Mouse (Mus musculus) G1E (cell line): ENCODE data around the gene Sun1. TPM values are rescaled to one million over a fixed set of nuclear protein-coding genes. Genes with fewer than 3 reads are reported as not detected.

Experiments used
- ATAC-seq: 2 replicates; pipeline ENCODE4 v1.8.0; 2016; ENCODE audit warnings: mild to moderate bottlenecking; ENCODE audit not compliant: insufficient number of reproducible peaks, poor library complexity, low FRiP score, severe bottlenecking; ENCODE audit errors: extremely low read depth
- DNase-seq: peaks from one replicate; pipeline ENCODE4 v3.0.0; 2012; ENCODE audit warnings: low spot score
- H3K27me3 ChIP-seq: 2 replicates; pipeline ENCODE4 v1.6.1; 2012; ENCODE audit warnings: mild to moderate bottlenecking, low read length, inconsistent platforms; ENCODE audit not compliant: insufficient read depth
- H3K36me3 ChIP-seq: replicated peaks from 2 replicates; pipeline ENCODE3; 2012; ENCODE audit warnings: mild to moderate bottlenecking, inconsistent platforms
- H3K4me1 ChIP-seq: 2 replicates; pipeline ENCODE4 v1.6.1; 2012; ENCODE audit warnings: low read depth, low read length, inconsistent platforms, mixed read lengths; ENCODE audit not compliant: insufficient read depth
- H3K4me3 ChIP-seq: 2 replicates; pipeline ENCODE4 v1.5.1; 2012; ENCODE audit warnings: low read depth, mild to moderate bottlenecking, inconsistent platforms, low read length, moderate library complexity, mixed read lengths
- H3K9me3 ChIP-seq: replicated peaks from 2 replicates; pipeline ENCODE4 v1.6.1; 2012; ENCODE audit warnings: inconsistent platforms
- CTCF ChIP-seq: IDR thresholded peaks from 2 replicates; pipeline ENCODE4 v1.5.1; 2012; ENCODE audit warnings: low read depth, low read length, inconsistent platforms, mixed read lengths
- GATA1 ChIP-seq: IDR thresholded peaks from 2 replicates; pipeline ENCODE4 v1.6.1; 2012; ENCODE audit warnings: borderline replicate concordance, low read length, inconsistent platforms, mixed read lengths
- GATA2 ChIP-seq: IDR thresholded peaks from 2 replicates; pipeline ENCODE4 v1.6.1; 2012; ENCODE audit warnings: low read depth, low read length, inconsistent platforms, borderline replicate concordance
- POLR2AphosphoS5 ChIP-seq: IDR thresholded peaks from 2 replicates; pipeline ENCODE4 v1.6.1; 2012; ENCODE audit warnings: low read depth, low read length, inconsistent platforms; ENCODE audit not compliant: insufficient replicate concordance
- TAL1 ChIP-seq: conservative IDR thresholded peaks from 2 replicates; pipeline ENCODE4 v1.6.1; 2012; ENCODE audit warnings: low read depth, low read length, inconsistent platforms, mixed read lengths
- polyA plus RNA-seq: library from polyadenylated mRNA; stranded (reverse); fragments of >175 nt; gene quantifications from 2 replicates; pipeline ENCODE4 v1.2.3, GENCODE M21; 2012
- total RNA-seq, 2 experiments: library from RNA; stranded (forward) in 1 of 2; stranded (reverse) in 1 of 2; fragments of 200-1000 nt in 1 of 2; fragments of >200 nt in 1 of 2; fragmentation: Nextera tagmentation in 1 of 2; gene quantifications; 2 replicates each; pipeline ENCODE4 v1.2.3; 2014 to 2017

Sun1 gene
- total and polyA plus RNA-seq, 3 experiments: 11.8 to 61.2 (median 45.7) TPM

- no peaks in the 10 kb centered on the region for H3K9me3 ChIP-seq
- H3K4me1 ChIP-seq: peaks cover 68% of the 10 kb centered on the region
- DNase-seq (no peak), ATAC-seq (no peak)
- H3K27me3 ChIP-seq: no peaks in the 10 kb centered on the region
- TF ChIP-seq TAL1 (no peak), GATA1 (no peak), POLR2AphosphoS5 (no peak), CTCF (no peak), GATA2 (no peak)
- H3K4me3 ChIP-seq: peak overlapping the region; percentile 86; the same call in 1 of the 2 replicates
- H3K36me3 ChIP-seq: peaks cover 79% of the 10 kb centered on the region
Observed at GRCm38 (mm10) chr5:139251279-139251678, 50.8 kb downstream of the Sun1 start.

DNA sequence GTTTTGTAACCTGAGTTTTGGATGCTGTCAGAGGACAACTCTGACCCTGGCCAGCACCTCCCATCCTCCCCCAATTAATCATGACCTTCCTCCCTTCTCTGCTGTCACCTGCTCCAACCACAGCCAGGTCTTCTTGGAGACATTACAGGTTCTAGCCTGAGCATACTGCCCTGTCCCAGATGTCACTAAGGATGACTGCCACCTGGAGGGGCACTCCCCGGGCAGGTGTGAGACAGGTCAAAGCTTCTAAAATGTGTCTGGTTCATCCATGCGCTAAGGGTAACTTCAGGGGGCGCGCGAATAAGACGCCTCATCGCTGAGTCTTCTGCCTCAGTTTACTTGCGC lies 51.3 kb downstream of the Sun1 start:
- no peak for ATAC-seq
- peaks cover 67% of the 10 kb centered on the region for H3K4me1 ChIP-seq
- peaks cover 79% of the 10 kb centered on the region for H3K36me3 ChIP-seq

GRCm38 (mm10) chr5:139252081-139252909 lies 51.9 kb downstream of the Sun1 start, which contains the start of gene Get4:
TSS of gene Get4 (plus strand) at chr5:139252324.
- Histone ChIP-seq H3K27me3 (no peaks in the 10 kb centered on the region), H3K9me3 (no peaks in the 10 kb centered on the region), H3K4me3 (peak within 1 kb of the TSS; percentile 86), H3K4me1 (peaks cover 68% of the 10 kb centered on the region), H3K36me3 (peaks cover 79% of the 10 kb centered on the region)
- ATAC-seq (peak; percentile 77), DNase-seq (peak; percentile 97)
- TF ChIP-seq TAL1: no peak
- no peak for TF ChIP-seq POLR2AphosphoS5
- no peak for TF ChIP-seq CTCF
- no peak for TF ChIP-seq GATA1

More for the DNA sequence above, 51.3 kb downstream of the Sun1 start:
- TF ChIP-seq TAL1 (no peak), POLR2AphosphoS5 (0 out of 2 replicates have a peak, but pooled peaks have one; percentile 47)
- Histone ChIP-seq H3K9me3 (no peaks in the 10 kb centered on the region), H3K27me3 (no peaks in the 10 kb centered on the region), H3K4me3 (peak overlapping the region; percentile 86)
- no peak for DNase-seq

DNA sequence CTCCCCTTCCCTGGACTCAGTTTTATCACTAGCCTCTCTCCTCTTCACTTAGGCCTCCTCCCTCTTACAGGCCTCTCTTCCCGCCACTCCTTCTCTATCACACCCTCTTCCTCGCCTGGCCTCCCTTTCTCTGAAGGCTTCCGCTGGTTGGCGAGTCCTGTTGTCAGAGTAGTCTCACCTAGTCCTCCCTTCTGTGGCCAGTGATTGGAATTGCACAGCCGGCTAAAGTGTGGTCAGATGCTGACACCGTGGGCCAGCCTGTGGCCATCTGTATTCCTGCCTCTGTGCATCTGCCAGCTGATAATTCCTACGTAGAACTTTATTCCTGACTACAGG lies 52.4 kb downstream of the Sun1 start:
- peaks cover 77% of the 10 kb centered on the region for H3K36me3 ChIP-seq
- peak; percentile 1; the same call in 1 of the 2 replicates for ATAC-seq

DNA sequence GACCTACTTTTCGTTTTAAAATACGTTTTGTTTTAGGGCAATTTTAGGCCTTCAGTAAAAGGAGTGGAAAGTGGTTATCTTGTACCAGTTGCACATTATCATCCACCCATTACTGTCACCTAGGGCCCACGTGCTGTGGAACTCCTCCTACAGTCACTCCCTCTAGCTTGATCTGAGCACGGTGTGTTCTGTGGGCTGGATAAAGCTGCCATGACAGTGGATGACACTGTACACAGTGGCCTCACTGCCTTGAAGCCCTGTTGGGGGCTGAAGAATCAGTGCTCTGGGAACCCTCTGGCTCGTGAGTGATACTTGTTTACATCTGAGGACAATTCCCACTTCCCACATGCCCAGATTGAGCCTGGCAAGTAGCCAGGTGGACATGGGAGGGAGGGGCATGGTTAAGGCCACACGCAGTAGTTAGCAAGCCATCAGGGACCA lies 52.9 kb downstream of the Sun1 start:
- H3K27me3 ChIP-seq: no peaks in the 10 kb centered on the region
- H3K36me3 ChIP-seq: peaks cover 77% of the 10 kb centered on the region
- no peaks in the 10 kb centered on the region for H3K9me3 ChIP-seq
- peaks cover 65% of the 10 kb centered on the region for H3K4me1 ChIP-seq
- DNase-seq: peak; percentile 52
- TF ChIP-seq TAL1 (no peak), CTCF (no peak), POLR2AphosphoS5 (no peak), GATA2 (no peak)
- peak overlapping the region; percentile 86 for H3K4me3 ChIP-seq
- 0 out of 2 replicates have a peak, but pooled peaks have one; percentile 36 for ATAC-seq

More for the DNA sequence above, 52.4 kb downstream of the Sun1 start:
- H3K9me3 ChIP-seq: no peaks in the 10 kb centered on the region
- H3K4me3 ChIP-seq: peak overlapping the region; percentile 86
- H3K4me1 ChIP-seq: peaks cover 64% of the 10 kb centered on the region
- no peak for TF ChIP-seq CTCF
- no peak for TF ChIP-seq TAL1
- TF ChIP-seq GATA1: no peak
- TF ChIP-seq POLR2AphosphoS5: no peak
- no peak for TF ChIP-seq GATA2
- no peaks in the 10 kb centered on the region for H3K27me3 ChIP-seq
- DNase-seq: no peak

DNA sequence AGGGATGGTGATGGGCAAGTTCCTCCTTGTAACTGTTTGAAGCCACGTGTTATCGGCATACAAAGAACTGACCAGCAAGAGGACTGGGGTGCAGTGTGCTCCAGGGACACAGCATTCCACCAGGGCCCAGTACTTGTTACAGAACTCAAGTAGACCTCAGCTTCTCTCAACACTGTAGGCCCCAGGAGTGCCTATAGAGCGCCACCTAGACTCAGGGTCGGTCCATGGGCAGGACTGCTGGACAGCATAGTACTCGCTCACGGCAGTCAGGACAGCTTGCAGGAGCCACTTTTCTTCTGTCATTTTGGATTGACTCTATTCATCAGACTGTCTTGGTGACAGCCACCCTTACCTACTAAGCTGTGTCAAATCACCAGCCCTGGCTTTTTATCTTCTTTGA lies 54.5 kb downstream of the Sun1 start:
- Histone ChIP-seq H3K27me3 (no peaks in the 10 kb centered on the region), H3K4me3 (no peak overlapping the region; the same call in 1 of the 2 replicates), H3K36me3 (peaks cover 78% of the 10 kb centered on the region), H3K4me1 (peaks cover 66% of the 10 kb centered on the region), H3K9me3 (no peaks in the 10 kb centered on the region)
- no peak for TF ChIP-seq CTCF
- TF ChIP-seq GATA2: no peak
- no peak for TF ChIP-seq TAL1
- TF ChIP-seq GATA1: no peak
- no peak for TF ChIP-seq POLR2AphosphoS5
- ATAC-seq (no peak), DNase-seq (no peak)

DNA sequence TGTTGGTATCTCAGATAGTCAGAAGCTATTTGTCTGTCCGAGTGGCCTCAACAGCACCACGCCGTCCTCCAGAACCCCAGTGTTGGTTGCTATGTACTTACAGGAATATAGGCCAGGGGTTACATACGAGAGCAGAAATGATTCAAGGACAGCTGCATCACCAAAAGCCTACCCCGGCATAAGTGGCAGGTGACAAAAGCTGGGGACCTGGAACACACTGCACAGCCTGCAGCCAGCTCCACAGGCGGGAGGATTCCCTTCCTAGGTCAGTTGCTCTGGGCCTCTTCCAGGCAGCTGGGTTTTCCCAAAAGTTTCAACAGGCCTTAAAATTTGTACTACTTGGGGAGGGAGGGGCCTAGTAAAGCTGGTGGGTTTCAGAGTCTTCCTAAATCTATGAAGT lies 55.3 kb downstream of the Sun1 start:
- Histone ChIP-seq H3K4me3 (no peak overlapping the region; the same call in 1 of the 2 replicates), H3K9me3 (no peaks in the 10 kb centered on the region), H3K36me3 (peaks cover 78% of the 10 kb centered on the region), H3K4me1 (peaks cover 66% of the 10 kb centered on the region), H3K27me3 (no peaks in the 10 kb centered on the region)
- ATAC-seq (no peak), DNase-seq (no peak)
- TF ChIP-seq CTCF (no peak), GATA2 (no peak), TAL1 (no peak), POLR2AphosphoS5 (no peak), GATA1 (no peak)
